Mouse (Mus musculus) monocyte, adult 2 months (primary cell): ENCODE measurements at regions not wholly inside any gene's neighbourhood (a gene's known extent, or its start where the extent isn't known, plus 50 kb on each side); places are given as distances from the start of the nearest gene placed in this dataset.

Experiments used
- DNase-seq, 2 experiments: peaks; one replicate each; pipeline ENCODE4 v3.0.0; 2022; ENCODE audit warnings: low spot score in 2 of 2, low read depth in 1 of 2

DNA sequence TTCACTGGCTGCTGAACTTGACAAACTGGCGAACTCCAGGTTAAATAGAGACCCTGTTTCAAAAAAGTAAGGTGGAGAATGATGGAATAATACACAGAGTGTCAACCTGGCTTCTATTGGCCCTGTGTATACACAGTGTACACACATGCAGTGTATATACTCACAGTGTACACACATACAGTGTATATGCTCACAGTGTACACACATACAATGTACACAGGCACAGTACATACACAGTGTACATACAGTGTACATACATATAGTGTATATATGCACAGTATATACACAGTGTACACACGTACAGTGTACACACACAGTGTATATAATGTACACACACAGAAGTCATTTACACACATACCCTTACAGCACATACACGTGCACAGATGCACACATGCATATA lies 52.4 kb upstream of the Aldh1b1 start:
- no peak for DNase-seq

- no peak for DNase-seq
Observed at GRCm38 (mm10) chr4:45745746-45746145, 53.1 kb upstream of the Aldh1b1 start.

- DNase-seq = no peak
Observed at GRCm38 (mm10) chr4:45744849-45745407, 53.9 kb upstream of the Aldh1b1 start.

GRCm38 (mm10) chr4:45740779-45741365 lies 58.0 kb upstream of the Aldh1b1 start:
- DNase-seq = no peak

- no peak for DNase-seq
Observed at GRCm38 (mm10) chr4:45740319-45740718, 58.5 kb upstream of the Aldh1b1 start.

DNA sequence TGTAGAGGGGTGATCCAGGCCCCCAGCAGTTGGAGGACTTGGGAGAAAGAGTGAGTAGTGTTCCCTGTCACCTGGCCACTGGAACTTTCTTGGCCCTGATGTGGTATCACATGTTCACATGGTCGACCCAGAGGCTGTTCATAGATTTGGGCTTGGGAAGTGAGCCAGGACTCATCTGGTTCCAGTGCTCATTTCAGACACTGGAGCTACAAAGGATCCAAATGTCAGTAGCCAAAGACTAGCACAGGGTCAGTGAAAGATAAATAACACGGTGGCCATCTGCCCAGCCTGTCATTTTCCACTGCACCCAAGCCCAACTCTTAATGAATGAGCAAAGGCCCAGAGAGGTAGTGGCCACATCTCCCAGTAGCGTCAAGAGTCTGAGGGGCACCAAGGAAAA lies 59.1 kb upstream of the Aldh1b1 start:
- no peak for DNase-seq

DNA sequence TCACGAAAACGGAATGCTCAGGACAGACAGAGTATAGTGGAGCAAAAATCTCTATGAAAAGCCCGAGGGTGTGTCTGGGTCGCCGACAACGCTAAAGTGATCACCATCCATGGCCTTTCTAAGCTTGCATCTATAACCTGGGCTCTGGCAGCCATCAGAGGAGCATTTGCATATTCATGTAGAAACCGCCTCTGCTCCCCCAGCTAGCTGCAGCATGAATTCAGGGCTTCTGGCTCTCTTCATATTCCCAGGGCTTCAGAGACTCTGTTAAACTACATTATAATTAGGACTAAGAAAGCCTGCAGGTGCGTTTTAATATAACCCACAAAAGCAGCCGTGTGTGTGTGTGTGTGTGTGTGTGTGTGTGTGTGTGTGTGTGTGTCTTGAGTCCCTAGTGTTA lies 59.7 kb upstream of the Aldh1b1 start:
- DNase-seq = no peak

- DNase-seq = no peak
Observed at GRCm38 (mm10) chr4:45738746-45739145, 60.1 kb upstream of the Aldh1b1 start.

GRCm38 (mm10) chr4:45736215-45736815 lies 62.5 kb upstream of the Aldh1b1 start:
- no peak for DNase-seq

GRCm38 (mm10) chr4:45734011-45734410 lies 64.8 kb upstream of the Aldh1b1 start:
- no peak for DNase-seq

- DNase-seq = no peak
Observed at GRCm38 (mm10) chr4:45730862-45731831, 67.7 kb upstream of the Aldh1b1 start.

DNA sequence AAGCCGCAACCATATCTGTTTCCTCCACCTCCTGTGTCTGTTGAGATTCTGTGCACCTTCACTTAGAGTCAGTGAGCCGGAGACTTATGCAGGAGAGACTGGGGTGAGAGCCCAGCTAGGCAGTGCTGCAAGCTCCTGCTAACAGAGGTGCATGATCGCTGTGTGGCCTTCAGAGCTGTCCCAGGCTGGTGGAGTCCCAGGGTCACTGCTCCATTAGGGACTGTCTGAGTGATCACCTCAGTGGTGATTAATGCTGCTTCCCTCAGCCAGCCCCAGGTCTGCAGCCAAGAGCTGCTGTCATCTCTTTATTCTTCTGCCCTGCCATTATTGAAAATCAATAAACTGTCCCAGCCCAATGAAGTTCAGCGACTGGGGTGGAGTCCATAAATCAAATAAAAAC lies 69.0 kb upstream of the Aldh1b1 start:
- no peak for DNase-seq

DNA sequence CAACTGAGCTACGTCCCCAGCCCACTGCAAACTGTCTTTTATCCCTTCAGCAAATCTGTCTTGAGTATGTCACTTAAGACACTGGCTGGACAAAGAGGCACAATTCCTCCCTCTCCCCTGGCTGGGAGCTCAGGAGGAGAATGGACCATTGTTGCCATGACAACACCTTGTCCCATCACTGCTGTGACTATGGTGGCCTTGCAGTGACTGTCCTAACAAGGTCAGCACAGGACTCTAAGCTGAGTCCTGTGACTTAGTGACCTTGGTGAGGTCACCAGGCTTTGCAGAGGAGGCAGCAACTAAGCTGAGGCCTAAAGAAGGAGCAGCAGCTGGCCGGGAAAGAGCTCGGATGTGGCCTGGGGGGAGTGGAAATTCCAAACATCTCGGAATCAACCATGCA lies 70.0 kb upstream of the Aldh1b1 start:
- no peak for DNase-seq

DNA sequence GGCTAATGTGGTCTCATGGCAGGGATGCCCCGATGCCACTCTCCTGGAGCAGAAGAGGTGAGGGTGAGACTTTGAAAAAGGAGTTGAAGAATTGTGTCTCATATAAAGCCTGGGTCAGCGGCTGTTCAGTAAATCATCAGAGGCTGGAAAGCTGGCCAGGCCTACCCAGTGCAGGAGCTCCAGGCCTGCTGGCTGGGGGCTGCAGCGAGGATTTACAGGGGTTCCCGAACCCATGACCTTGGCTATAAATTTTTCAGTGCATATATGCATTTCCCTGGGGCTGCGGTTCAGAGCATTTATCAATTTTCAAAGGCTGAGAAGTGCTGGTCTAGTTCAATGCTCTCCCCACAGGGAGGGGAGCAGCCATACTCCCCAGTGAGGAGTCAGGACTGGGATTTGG lies 70.9 kb upstream of the Aldh1b1 start:
- no peak for DNase-seq

DNA sequence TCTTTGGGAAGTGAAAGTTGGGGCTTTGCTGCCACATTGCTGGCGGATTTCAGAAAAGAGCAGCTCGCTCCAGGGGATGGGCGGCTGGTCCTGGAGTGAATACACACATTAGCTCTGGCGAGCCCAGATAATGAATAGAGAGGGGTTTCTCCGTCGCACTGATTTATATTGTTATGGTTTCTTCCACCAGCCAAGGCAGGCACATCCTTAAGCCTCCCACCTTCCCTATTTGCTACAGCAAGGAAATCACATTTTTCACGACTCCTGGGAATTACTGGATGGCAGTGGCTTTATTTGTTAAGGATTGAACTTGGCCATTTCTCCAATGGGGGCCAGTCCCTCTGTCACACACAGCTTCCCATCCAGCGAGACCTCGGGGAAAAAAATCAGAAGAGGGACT lies 71.3 kb upstream of the Aldh1b1 start:
- DNase-seq = no peak

DNA sequence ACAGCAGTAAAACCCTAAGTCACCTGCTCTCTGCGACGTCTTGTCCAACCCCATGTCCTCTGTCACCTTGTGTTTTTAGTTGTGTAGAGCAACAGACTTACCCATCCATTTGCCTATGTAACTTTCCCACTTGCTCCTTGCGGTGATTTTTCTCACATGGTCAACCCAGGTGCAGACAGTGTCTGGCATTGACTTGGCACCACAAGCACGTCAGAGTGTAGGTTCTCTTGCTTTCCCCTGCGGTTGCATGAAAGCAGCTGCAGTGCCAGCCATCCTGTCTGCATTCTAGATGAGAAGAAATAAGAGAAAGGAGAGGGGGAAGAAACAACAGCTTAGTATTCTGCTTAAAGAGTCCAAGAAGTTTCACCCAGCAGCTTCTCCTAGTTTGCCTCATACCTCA lies 72.0 kb upstream of the Aldh1b1 start:
- DNase-seq = no peak

- DNase-seq = no peak
Observed at GRCm38 (mm10) chr4:45725055-45725910, 73.5 kb upstream of the Aldh1b1 start.

DNA sequence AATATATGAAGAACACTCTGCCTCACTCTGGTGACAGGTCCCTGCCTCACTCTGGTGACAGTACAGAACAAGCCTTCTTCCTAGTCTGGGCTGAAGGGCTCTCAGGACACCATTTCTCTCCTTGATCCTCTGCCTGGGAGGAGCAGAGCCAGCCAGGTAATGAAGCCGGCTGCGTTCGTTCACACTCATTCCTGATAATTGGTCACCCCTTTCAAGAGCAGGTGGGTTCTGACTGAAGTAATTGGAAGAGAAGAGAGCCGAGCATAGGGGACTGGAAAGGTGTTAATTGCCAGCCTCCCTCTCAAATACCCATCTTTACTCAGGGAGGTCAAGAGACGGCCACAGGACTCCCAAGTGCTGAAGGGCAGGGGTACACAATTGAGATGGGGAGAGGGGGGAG lies 78.5 kb upstream of the Aldh1b1 start:
- no peak for DNase-seq

GRCm38 (mm10) chr4:45719564-45719963 lies 79.3 kb upstream of the Aldh1b1 start:
- DNase-seq = no peak

DNA sequence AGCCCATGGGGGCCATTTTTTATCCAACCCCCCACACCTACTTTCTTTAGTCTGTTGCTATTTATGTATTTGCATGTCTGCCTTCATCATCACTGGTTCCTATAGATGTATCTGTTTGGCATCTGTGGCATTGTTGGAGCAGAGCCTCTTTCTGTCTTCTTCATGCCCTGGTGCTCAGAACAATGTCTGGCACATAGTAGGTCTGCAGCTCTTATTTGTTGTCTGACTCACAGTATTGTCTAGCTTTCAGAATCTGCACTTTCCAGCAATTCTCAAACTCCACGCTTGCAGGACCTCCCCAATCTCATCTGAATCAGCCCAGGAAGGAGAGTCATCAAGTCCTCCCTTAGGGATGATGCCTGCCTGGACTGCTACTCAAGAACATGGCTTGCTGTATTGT lies 82.9 kb upstream of the Aldh1b1 start:
- no peak for DNase-seq
